Mouse (Mus musculus): ENCODE data around the gene Spata21. TPM values are rescaled to one million over a fixed set of nuclear protein-coding genes. Genes with fewer than 3 reads are reported as not detected.

Spata21 gene
- not detected in 2 replicates for total RNA-seq (2014; fragmentation: Nextera tagmentation)
- not detected in 2 replicates for total RNA-seq (2017)

DNA sequence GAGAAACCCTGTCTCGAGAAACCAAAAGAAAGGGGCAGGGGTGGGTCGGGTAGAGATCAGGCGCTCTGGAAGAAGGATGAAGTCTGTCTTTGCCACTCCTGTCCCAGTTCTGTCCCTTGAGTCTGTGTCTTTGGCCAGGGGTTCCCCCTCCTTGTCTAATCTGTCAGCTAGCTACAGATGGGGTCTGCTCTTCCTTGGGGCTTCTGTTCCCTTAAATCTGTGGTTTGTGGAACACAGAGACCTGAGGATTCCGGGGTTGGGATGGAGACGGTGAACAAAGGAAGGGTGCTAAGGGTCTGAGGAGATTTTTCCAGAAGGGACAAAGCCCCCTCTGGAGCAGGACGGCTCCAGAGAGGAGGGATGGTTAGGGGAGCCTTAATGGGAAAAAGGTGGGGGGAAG is at the start of gene Spata21:
Gene Spata21, plus strand, starts transcription at position 301 of the 400 bp plus-strand sequence.
- no peak for ATAC-seq (replicated peaks; ENCODE audit: low FRiP score, low TSS enrichment, poor library complexity, severe bottlenecking)

DNA sequence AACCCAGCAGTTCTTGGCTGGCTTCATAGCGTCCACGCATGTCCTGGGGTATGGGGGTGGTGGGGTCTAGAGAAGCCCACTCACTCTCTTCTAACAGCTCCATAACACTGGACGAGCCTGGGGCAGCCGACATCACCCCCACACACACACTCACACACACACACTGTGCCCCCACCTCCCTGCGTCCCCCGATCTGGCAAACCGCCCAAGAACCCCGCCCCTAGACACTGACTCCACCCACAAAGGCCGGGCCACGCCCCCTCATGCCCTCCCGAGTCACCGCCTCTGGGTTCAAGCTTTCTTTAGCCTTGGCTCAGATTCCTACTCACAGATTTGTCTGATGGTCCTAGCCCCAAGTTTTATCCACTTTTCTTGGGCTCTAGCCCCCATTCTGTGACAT is 47.0 kb upstream of the Spata21 start:
- no peak for ATAC-seq (replicated peaks; ENCODE audit: low FRiP score, low TSS enrichment, poor library complexity, severe bottlenecking)

DNA sequence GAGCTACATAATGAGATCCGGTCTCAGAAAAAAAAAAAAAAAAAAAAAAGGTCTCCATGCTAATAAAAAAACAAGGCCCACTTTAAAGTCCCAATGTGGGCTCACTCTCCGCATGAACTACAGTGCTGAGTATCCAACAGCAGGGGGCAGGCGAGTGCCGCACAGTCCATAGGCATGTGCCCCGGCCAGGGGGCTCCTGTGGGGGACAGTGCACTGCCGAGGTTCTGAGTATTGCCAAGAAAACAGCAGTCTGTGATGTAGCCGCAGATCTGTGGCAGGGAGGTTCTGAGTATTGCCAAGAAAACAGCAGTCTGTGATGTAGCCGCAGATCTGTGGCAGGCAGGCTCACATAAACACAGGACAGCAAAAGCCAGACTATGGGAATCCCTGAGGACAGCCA is 43.3 kb upstream of the Spata21 start:
- ATAC-seq (replicated peaks; ENCODE audit: low FRiP score, low TSS enrichment, poor library complexity, severe bottlenecking) = peak; percentile 58

GRCm38 (mm10) chr4:141048810-141049475 is 39.2 kb upstream of the Spata21 start:
- no peak for ATAC-seq (replicated peaks; ENCODE audit: low FRiP score, low TSS enrichment, poor library complexity, severe bottlenecking)

- no peak for ATAC-seq (replicated peaks; ENCODE audit: low FRiP score, low TSS enrichment, poor library complexity, severe bottlenecking)
Observed at GRCm38 (mm10) chr4:141049476-141049835, 38.7 kb upstream of the Spata21 start.

- ATAC-seq (replicated peaks; ENCODE audit: low FRiP score, low TSS enrichment, poor library complexity, severe bottlenecking) = no peak
Observed at GRCm38 (mm10) chr4:141052442-141052841, 35.7 kb upstream of the Spata21 start.

DNA sequence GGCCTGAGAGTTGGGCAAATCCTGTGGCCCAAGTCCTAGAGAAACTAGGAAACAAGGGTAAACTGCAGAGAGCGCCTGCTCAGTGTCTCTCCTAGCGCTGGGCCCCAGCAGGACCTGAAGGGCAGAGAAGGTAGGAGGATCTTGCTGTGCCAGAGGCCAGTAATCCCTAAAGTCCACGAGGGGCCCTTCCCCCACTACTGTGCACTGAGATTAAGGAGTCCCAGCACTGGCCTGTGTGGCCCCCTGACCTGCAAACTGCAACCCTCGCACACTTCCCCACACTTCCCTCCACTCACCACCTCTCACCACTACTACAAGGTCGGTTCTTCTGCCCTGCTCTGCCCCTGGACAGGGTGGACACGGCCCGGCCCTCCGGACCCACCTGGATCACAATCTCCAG is 35.0 kb upstream of the Spata21 start:
- no peak for ATAC-seq (replicated peaks; ENCODE audit: low FRiP score, low TSS enrichment, poor library complexity, severe bottlenecking)

- no peak for ATAC-seq (replicated peaks; ENCODE audit: low FRiP score, low TSS enrichment, poor library complexity, severe bottlenecking)
Observed at GRCm38 (mm10) chr4:141053568-141054161, 34.5 kb upstream of the Spata21 start.

- no peak for ATAC-seq (replicated peaks; ENCODE audit: low FRiP score, low TSS enrichment, poor library complexity, severe bottlenecking)
Observed at GRCm38 (mm10) chr4:141056970-141057369, 31.2 kb upstream of the Spata21 start.

DNA sequence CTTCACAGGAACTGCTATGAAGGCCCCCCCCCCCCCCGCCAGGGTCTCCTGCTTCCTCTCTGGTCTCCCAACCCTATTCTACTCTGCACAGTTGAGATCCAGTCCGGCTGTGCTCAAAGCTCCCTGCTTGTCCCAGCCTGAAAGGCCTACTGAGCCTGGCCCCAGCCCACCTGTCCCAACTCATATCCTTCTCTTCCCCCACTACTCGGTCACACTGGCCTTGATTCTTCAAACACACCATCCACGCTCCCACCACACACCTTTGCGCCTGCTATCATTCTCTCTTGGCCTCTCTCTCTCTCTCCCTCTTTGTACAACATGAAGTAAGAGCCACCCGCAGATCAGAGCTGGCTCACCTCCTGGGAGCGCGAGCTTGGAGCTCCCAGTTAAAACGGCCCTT is 29.3 kb upstream of the Spata21 start:
- no peak for ATAC-seq (replicated peaks; ENCODE audit: low FRiP score, low TSS enrichment, poor library complexity, severe bottlenecking)

- peak; percentile 16 for ATAC-seq (replicated peaks; ENCODE audit: low FRiP score, low TSS enrichment, poor library complexity, severe bottlenecking)
Observed at GRCm38 (mm10) chr4:141059616-141060425, 28.3 kb upstream of the Spata21 start.

GRCm38 (mm10) chr4:141060426-141061301 is 27.5 kb upstream of the Spata21 start, which contains the start of gene Crocc:
TSS of gene Crocc (minus strand) at chr4:141060550.
- peak; percentile 87 for ATAC-seq (replicated peaks; ENCODE audit: low FRiP score, low TSS enrichment, poor library complexity, severe bottlenecking)

DNA sequence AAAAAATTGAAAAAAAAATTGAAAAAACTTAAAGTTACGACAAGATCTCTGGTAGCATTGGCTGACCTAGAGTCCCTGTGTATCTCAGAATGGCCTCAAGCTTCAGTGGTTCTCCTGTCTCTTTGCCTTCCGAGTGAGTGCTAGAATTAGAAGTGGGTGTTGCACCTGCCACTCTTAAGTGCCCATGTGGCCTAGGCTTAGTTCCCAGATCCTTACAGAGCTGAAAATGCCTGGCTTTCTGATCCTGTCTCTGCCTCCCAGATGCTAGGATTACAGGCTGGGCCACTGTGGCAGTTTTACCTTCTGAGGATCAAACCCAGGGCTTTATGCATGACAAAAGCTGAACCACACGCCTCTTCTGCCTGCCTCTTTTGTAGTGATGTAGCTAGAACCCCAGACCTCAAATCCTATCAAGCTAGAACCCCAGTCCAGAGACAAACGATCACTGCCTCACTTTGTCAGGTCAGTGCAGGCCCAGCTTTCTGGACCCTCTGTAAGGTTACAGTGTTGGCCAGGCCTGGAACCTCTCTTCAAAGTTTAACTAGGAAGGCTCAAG is 24.0 kb upstream of the Spata21 start:
- no peak for ATAC-seq (replicated peaks; ENCODE audit: low FRiP score, low TSS enrichment, poor library complexity, severe bottlenecking)

DNA sequence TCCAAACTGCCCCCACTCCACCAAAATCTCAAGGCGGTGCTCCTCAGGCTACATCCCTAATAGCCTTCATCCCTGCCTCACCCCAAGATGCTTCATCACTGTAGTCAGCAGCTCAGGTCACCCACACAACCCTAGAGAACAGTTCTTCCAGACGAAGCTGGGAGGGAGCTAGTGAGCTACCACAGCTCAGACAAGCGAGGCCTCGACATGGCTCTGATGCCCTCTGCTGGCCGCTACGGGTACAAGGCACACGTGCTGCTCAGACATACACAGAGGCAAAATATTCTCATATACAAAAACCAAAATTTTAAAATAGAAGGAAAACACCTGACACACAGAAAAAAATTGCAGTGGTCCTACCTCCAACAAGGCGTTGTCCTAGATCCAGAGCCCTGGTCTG is 23.0 kb upstream of the Spata21 start:
- ATAC-seq (replicated peaks; ENCODE audit: low FRiP score, low TSS enrichment, poor library complexity, severe bottlenecking) = peak; percentile 46

DNA sequence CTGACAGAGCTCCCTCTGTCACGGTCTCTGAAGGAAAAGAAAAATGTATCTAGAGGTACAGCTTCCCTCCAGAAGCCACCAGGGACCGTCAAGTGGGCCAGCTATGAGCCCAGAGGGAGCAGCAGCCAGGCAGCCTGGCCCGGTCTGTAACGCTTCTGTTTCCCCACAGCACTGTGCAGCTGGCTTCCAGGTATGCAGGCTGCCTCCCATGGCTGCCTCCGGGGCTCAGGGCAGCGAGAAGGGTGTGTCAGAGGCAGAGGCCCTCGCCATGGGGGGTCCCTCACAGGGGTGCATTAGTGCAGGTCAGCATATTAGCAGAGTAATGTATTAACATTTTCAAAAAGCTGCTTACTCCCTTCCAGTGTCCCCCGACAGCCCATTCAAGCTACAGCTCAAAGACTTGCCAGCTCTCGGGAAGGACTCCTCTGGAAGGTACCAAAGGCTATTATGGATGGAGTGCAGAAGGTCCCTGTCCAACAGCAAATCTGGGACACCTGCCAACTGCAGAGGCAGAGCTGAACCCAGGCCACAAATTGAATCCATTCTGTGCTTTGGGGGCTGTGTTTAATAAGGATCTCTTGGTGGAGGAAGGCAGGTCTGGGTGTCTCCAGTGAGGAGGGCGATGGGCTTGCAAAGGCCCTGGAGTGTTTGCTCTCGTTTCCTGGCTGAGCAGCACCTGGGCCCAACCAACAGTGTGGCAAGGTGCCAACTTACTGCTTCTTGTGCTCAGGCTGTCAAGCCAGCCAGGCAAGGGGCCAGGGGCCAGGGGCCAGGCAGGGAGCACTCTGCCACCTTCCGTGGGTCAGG is 21.2 kb upstream of the Spata21 start:
- ATAC-seq (replicated peaks; ENCODE audit: low FRiP score, low TSS enrichment, poor library complexity, severe bottlenecking) = no peak

GRCm38 (mm10) chr4:141067516-141068046 is 20.6 kb upstream of the Spata21 start:
- ATAC-seq (replicated peaks; ENCODE audit: low FRiP score, low TSS enrichment, poor library complexity, severe bottlenecking) = no peak

GRCm38 (mm10) chr4:141068655-141069054 is 19.5 kb upstream of the Spata21 start:
- ATAC-seq (replicated peaks; ENCODE audit: low FRiP score, low TSS enrichment, poor library complexity, severe bottlenecking) = peak; percentile 75

DNA sequence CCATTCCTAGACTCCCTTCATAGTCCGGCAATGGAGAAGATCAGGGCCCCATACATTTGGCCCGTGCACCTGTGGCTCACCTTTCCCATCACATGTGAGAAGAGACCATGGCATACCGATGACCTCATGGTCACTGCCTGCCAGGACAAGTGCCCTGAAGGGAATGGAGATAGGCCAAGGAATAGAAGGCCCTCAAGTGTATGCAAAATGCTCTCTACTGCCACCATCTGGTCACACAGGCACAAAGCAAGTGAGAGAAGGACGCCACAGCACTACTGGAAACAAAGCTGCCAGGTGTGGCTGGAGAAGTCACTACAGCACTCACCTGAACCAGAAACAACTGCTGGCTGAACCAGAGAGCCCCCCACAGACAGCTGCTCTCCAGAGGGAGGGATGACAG is 18.4 kb upstream of the Spata21 start:
- 0 out of 2 replicates have a peak, but pooled peaks have one; percentile 5 for ATAC-seq (replicated peaks; ENCODE audit: low FRiP score, low TSS enrichment, poor library complexity, severe bottlenecking)
